Mouse (Mus musculus): ENCODE measurements at regions not wholly inside any gene's neighbourhood (a gene's known extent, or its start where the extent isn't known, plus 50 kb on each side); places are given as distances from the start of the nearest gene placed in this dataset.

DNA sequence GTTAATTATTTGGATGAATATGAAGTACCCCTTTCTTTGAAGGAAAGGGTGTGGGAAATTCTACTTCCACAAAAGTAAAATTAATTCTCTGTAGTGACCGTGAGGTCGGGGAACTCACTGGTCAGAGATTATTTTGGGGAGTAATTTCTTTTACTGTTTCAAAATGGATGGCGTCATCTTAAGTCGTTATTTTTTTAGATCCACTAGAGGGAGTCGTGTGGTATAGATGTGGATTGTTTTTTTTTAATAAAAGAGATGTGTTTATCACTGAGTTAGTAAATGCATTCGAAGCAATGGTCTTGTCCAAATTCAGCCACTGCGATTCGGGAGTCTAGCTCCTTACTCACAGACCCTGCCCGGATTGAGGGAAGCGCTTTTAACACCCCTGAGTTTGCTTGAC is 100.8 kb upstream of the Lsm14a start:
- DNase-seq = no peak

DNA sequence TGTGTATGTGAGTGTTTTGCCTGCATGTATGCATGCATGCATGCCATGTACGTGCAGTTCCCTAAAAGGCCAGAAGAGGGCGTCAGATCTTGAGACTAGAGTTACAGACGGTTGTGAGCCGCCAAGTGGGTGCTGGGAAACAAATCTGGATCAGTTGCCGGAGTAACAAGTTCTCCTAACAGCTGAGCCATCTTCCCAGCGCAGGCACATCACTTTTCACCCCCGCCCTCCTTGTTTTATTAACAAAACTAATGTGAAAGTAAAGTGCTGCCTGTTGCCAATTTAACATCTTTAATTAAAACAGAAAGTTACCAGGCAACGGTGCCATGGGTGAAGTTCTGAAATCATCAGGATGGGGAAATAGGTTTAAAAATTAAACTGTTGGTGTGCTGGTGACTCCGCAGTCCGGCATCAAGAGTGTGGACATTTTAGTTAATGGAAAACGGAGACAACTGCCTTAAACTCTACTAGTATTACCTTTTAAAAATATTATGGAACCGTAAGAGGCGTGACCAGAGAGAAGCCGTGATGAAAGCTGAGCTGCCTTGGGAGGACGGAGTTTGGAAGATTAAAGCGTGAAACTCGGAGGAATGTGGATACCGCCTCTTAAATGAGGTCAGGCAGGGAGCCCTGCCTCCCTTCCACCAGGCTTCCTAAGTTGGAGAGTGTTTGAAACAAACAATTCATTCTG is 91.9 kb upstream of the Lsm14a start:
- DNase-seq = no peak

DNA sequence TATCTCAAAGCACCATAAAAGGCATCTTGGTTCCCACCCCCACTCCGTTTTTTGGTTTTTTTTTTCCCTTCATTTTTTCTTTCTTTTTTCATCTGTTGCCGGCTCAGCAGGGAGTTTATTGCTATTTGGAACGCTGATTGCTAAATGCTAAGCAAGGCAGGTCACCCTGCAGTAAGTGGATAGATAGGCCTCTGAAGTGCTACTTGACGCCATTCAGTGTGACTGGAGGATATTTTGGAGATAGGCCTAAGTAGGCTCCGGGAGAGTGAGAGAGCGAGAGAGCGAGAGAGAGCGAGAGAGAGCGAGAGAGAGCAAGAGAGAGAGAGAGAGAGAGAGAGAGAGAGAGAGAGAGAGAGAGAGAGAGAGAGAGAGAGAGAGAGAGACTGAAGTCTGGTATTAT is 90.3 kb upstream of the Lsm14a start:
- DNase-seq = no peak

- no peak for DNase-seq
These were observed 87.7 kb upstream of the Lsm14a start for GRCm38 (mm10) chr7:34480771-34481170.

DNA sequence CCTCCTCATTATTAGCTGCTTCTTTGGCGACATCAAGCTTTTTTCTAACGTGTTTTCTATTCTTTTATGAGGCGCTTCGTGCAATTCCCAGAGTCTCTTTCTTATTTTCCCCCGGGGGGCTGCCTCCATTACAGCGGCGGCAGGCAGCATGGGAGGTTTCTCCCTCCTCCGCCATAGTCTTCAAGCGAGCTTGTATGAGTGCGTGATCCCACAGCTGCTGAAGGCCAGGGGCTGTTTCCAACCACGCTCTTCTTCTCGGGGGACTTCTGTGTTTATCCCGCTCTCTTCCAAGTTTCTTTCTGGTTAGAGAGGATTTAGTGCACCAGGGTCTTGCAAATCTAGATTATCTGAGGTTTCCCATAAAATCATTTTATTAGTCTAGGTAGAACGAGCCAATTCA is 77.9 kb upstream of the Lsm14a start:
- no peak for DNase-seq

- DNase-seq = peak; percentile 59
These were observed 69.0 kb upstream of the Lsm14a start for GRCm38 (mm10) chr7:34462069-34462468.

GRCm38 (mm10) chr7:34459834-34460495 is 66.8 kb upstream of the Lsm14a start:
- no peak for DNase-seq

DNA sequence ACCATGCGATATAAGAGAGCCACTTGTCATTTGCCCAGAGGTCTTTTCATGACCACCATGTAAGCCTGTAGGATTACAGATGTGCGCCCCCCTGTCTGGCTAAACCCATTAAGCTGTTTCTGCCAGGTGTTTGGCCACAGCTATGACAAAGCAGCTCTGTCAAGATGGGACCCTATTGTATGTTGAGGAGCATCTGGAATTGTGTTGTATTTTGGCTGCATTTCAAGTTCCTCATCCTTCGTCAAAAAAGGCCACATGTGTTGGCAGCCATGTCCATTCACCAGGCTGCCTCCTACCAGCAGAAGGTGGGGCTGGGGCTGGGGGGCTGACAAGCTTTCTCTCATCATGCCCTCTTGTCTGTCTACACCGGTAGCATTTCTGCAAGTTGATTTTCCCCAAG is 65.7 kb upstream of the Lsm14a start:
- DNase-seq = no peak

- no peak for DNase-seq
These were observed 55.2 kb upstream of the Lsm14a start for GRCm38 (mm10) chr7:34448364-34448763.

- no peak for DNase-seq
These were observed 51.1 kb upstream of the Lsm14a start for GRCm38 (mm10) chr7:34444263-34444662.

Data from adrenal gland, postnatal 25 days (tissue).